In genomic region chr14:31930367-31930766, GRCm38 (mm10) we compare ENCODE assay signal across 9 mouse cellular contexts.
DNase-seq lines count a peak whose midpoint lies in the region; ATAC-seq lines count a peak whose summit lies in the region.
"Had no signal": no experiment of that assay in that cellular context is flagged by ENCODE, and none has a peak within 500 bp of the region (broad histone marks: within the 10 kb centered on the region; RNA-seq: fewer than 3 reads in every experiment).

No protein-coding gene starts in this region.

- H3K9me3 ChIP-seq in heart, embryonic 14.5 days (ENCODE audit: control insufficient read depth, low read length), result peaks cover 6% of the 10 kb centered on the region; the same call in 1 of the 2 replicates

- no peak overlapping the region for H3K9ac ChIP-seq in heart, embryonic 14.5 days (ENCODE audit: low read length)

- no peak overlapping the region for H3K4me3 ChIP-seq in heart, embryonic 14.5 days (ENCODE audit: control insufficient read depth in 1 of 2, insufficient read depth in 1 of 2, low read depth in 1 of 2, low read length in 2 of 2)

- peak overlapping the region; percentile 61 to 70 for H3K27ac ChIP-seq in heart, embryonic 14.5 days (replicated peaks in 1 of 2; ENCODE audit: control insufficient read depth in 1 of 2, insufficient read depth in 1 of 2, low read depth in 2 of 2, low read length in 2 of 2)
- H3K27ac ChIP-seq: macrophage had no signal

- peak; percentile 74 for DNase-seq in layer of hippocampus, adult 11-12 months (ENCODE audit: low spot score)
- no peak for DNase-seq in layer of hippocampus, adult 9-10 months (ENCODE audit: low spot score)
- DNase-seq in MEL-GATA-1-ER (ENCODE audit: extremely low read depth, low read depth), result peak; percentile 15
- DNase-seq in cerebellum, adult 9-11 months, result peak; percentile 73
- peak; percentile 71 to 83 for DNase-seq in kidney, postnatal 4 days
- DNase-seq in thymus, postnatal 25 days, result no peak

- no peaks in the 10 kb centered on the region for H3K27me3 ChIP-seq in heart, embryonic 14.5 days (ENCODE audit: control insufficient read depth, insufficient read depth, low read length)

- peak; percentile 72 for ATAC-seq in heart, embryonic 14.5 days (ENCODE audit: insufficient number of reproducible peaks, insufficient read depth, low FRiP score, low read depth)
- peak; percentile 56; the same call in 1 of the 2 replicates for ATAC-seq in monocyte, adult 5-6 weeks (replicated peaks; ENCODE audit: insufficient number of reproducible peaks, low FRiP score, low TSS enrichment, poor library complexity, severe bottlenecking)

- H3K4me2 ChIP-seq in heart, embryonic 14.5 days (ENCODE audit: low read length), result peak overlapping the region; percentile 14; the same call in 1 of the 2 replicates

- peaks cover 12 to 36% of the 10 kb centered on the region in 2 experiments for H3K4me1 ChIP-seq in heart, embryonic 14.5 days (ENCODE audit: control insufficient read depth in 2 of 2, insufficient read depth in 2 of 2, low read length in 2 of 2)

- H3K36me3 ChIP-seq in heart, embryonic 14.5 days (ENCODE audit: control insufficient read depth, insufficient read depth, low read length), result no peaks in the 10 kb centered on the region

- 30% methylated on average over 9 of the region's 9 CpGs for WGBS in heart, embryonic 14.5 days

Comparison
In these comparisons a context has a peak if more than half of its experiments do, and no peak if none do; other contexts are left out.
1. DNase-seq: peak in layer of hippocampus, adult 11-12 months (single experiment), MEL-GATA-1-ER (single experiment), cerebellum, adult 9-11 months (single experiment) and kidney, postnatal 4 days (2 of 2); none in layer of hippocampus, adult 9-10 months (single experiment) and thymus, postnatal 25 days (single experiment).